Mouse (Mus musculus) liver, adult (tissue): ENCODE data around the gene Snn.

Experiments used
- GATA4 ChIP-seq: IDR thresholded peaks from 2 replicates; pipeline ENCODE4 v1.6.1; 2014; ENCODE audit warnings: mild to moderate bottlenecking, low read length; ENCODE audit not compliant: insufficient replicate concordance

Gene Snn

GRCm38 (mm10) chr16:11035273-11035672 is 25.5 kb upstream of the Snn start:
- TF ChIP-seq GATA4 = no peak

GRCm38 (mm10) chr16:11035790-11036431 is 24.8 kb upstream of the Snn start:
- no peak for TF ChIP-seq GATA4

- no peak for TF ChIP-seq GATA4
These were observed 20.1 kb upstream of the Snn start for GRCm38 (mm10) chr16:11040603-11041002.

- TF ChIP-seq GATA4 = no peak
These were observed 17.5 kb upstream of the Snn start for GRCm38 (mm10) chr16:11043239-11043638.

GRCm38 (mm10) chr16:11046437-11046836 is 14.3 kb upstream of the Snn start:
- TF ChIP-seq GATA4 = peak; percentile 89; the same call in 1 of the 2 replicates

- TF ChIP-seq GATA4 = no peak
These were observed 13.6 kb upstream of the Snn start for GRCm38 (mm10) chr16:11047130-11047529.

GRCm38 (mm10) chr16:11050226-11050625 is 10.5 kb upstream of the Snn start:
- no peak for TF ChIP-seq GATA4

- TF ChIP-seq GATA4 = no peak
These were observed 9.6 kb upstream of the Snn start for GRCm38 (mm10) chr16:11051134-11051533.

- no peak for TF ChIP-seq GATA4
These were observed 6.3 kb upstream of the Snn start for GRCm38 (mm10) chr16:11054409-11054808.

- no peak for TF ChIP-seq GATA4
These were observed 5.9 kb upstream of the Snn start for GRCm38 (mm10) chr16:11054871-11055270.

GRCm38 (mm10) chr16:11055916-11056315 is 4.8 kb upstream of the Snn start:
- TF ChIP-seq GATA4 = no peak

- peak; percentile 46; the same call in 1 of the 2 replicates for TF ChIP-seq GATA4
These were observed 2.3 kb downstream of the Snn start for GRCm38 (mm10) chr16:11062794-11063721.

GRCm38 (mm10) chr16:11064341-11064740 is 3.6 kb downstream of the Snn start:
- TF ChIP-seq GATA4 = no peak

- no peak for TF ChIP-seq GATA4
These were observed 4.0 kb downstream of the Snn start for GRCm38 (mm10) chr16:11064742-11065141.

GRCm38 (mm10) chr16:11065431-11065830 is 4.7 kb downstream of the Snn start:
- TF ChIP-seq GATA4 = no peak
